Mouse (Mus musculus) midbrain, embryonic 16.5 days (tissue): ENCODE data around the gene Lmo4. TPM values are rescaled to one million over a fixed set of nuclear protein-coding genes. Genes with fewer than 3 reads are reported as not detected.

ENCODE experiments used
- ATAC-seq: fragments of 200-750 bp; cut with Nextera tagmentation; 2 replicates; pipeline ENCODE4 v1.8.0; 2017; ENCODE audit warnings: moderate TSS enrichment
- H3K27ac ChIP-seq: fragments of 300-500 bp; sonication (generic); 2 replicates; pipeline ENCODE4 v1.5.1; 2014; ENCODE audit warnings: mild to moderate bottlenecking, low read length, mixed read lengths
- H3K27me3 ChIP-seq: fragments of 300-500 bp; sonication (generic); 2 replicates; pipeline ENCODE4 v1.6.1; 2014; ENCODE audit warnings: low read depth, low read length, mixed read lengths; ENCODE audit not compliant: control insufficient read depth, insufficient read depth
- H3K36me3 ChIP-seq: fragments of 300-500 bp; sonication (generic); 2 replicates; pipeline ENCODE4 v1.6.1; 2014; ENCODE audit warnings: mild to moderate bottlenecking, low read length, moderate library complexity, mixed read lengths; ENCODE audit not compliant: control insufficient read depth, insufficient read depth
- H3K4me1 ChIP-seq: fragments of 300-500 bp; sonication (generic); 2 replicates; pipeline ENCODE4 v1.6.1; 2014; ENCODE audit warnings: mild to moderate bottlenecking, low read length, mixed read lengths; ENCODE audit not compliant: control insufficient read depth, insufficient read depth
- H3K4me2 ChIP-seq: fragments of 300-500 bp; sonication (generic); 2 replicates; pipeline ENCODE4 v1.6.1; 2014; ENCODE audit warnings: mild to moderate bottlenecking, low read length, mixed read lengths
- H3K4me3 ChIP-seq: fragments of 300-500 bp; sonication (generic); 2 replicates; pipeline ENCODE4 v1.5.1; 2014; ENCODE audit warnings: low read depth, mild to moderate bottlenecking, low read length, moderate library complexity, mixed read lengths
- H3K9ac ChIP-seq: fragments of 300-500 bp; sonication (generic); 2 replicates; pipeline ENCODE4 v1.6.1; 2014; ENCODE audit warnings: low read depth, low read length, mixed read lengths
- H3K9me3 ChIP-seq: fragments of 300-500 bp; sonication (generic); replicated peaks from 2 replicates; pipeline ENCODE4 v1.6.1; 2014; ENCODE audit warnings: mild to moderate bottlenecking, low read length, mixed read lengths; ENCODE audit not compliant: control insufficient read depth, poor library complexity, severe bottlenecking
- WGBS: fragments of 180-500 bp; shearing (Covaris S2); extraction: QIAGEN DNeasy Blood & Tissue Kit; methylation state at CpG from one replicate; pipeline ENCODE4 v1.1.7; 2014; 5-methylcytosine and 5-hydroxymethylcytosine counted together
- polyA plus RNA-seq: library from polyadenylated mRNA; unstranded; fragments of >200 nt; fragmentation: Nextera tagmentation; extraction: Ambion mirVana; gene quantifications from 2 replicates; pipeline ENCODE4 v1.2.1, GENCODE M21; 2015

The Lmo4 gene
- polyA plus RNA-seq, 1 experiment from 2014 or later, result 86.3 TPM

GRCm38 (mm10) chr3:144206942-144207341 is 1.9 kb upstream of the Lmo4 start:
- H3K9me3 ChIP-seq, result no peaks in the 10 kb centered on the region
- H3K27ac ChIP-seq, result no peak overlapping the region
- no peaks in the 10 kb centered on the region for H3K36me3 ChIP-seq
- 97% methylated on average over 1 of the region's 1 CpGs for WGBS
- H3K9ac ChIP-seq, result no peak overlapping the region
- ATAC-seq, result no peak
- no peak overlapping the region for H3K4me3 ChIP-seq
- H3K4me1 ChIP-seq, result peaks cover 6% of the 10 kb centered on the region
- no peak overlapping the region for H3K4me2 ChIP-seq
- H3K27me3 ChIP-seq, result no peaks in the 10 kb centered on the region

DNA sequence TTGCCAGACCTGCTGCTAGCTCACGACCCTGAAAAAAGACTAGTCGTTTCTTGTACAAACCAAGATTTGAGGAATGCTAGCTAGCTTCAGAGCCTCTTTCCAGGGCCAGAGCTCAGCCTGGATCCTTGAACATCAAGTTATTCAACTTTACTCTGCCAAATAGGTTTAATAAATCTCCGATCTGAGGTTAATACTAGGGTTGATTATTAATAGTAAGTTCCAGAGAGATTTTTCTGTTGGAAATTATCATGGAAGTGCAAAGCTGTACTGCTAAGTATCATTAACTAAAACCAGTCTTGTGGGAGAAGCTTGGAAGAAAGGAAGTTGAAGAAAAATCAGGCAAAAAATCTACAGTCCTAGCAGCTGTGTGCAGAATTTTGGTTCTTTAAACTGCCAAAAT is 1.2 kb upstream of the Lmo4 start:
- Histone ChIP-seq H3K27ac (no peak overlapping the region; the same call in 1 of the 2 replicates), H3K4me1 (peaks cover 13% of the 10 kb centered on the region), H3K9ac (peak overlapping the region; percentile 77; the same call in 1 of the 2 replicates), H3K4me2 (peak overlapping the region; percentile 74), H3K27me3 (no peaks in the 10 kb centered on the region), H3K4me3 (peak overlapping the region; percentile 88), H3K36me3 (no peaks in the 10 kb centered on the region), H3K9me3 (no peaks in the 10 kb centered on the region)
- 19% methylated on average over 3 of the region's 3 CpGs for whole genome bisulfite sequencing
- ATAC-seq, result no peak

DNA sequence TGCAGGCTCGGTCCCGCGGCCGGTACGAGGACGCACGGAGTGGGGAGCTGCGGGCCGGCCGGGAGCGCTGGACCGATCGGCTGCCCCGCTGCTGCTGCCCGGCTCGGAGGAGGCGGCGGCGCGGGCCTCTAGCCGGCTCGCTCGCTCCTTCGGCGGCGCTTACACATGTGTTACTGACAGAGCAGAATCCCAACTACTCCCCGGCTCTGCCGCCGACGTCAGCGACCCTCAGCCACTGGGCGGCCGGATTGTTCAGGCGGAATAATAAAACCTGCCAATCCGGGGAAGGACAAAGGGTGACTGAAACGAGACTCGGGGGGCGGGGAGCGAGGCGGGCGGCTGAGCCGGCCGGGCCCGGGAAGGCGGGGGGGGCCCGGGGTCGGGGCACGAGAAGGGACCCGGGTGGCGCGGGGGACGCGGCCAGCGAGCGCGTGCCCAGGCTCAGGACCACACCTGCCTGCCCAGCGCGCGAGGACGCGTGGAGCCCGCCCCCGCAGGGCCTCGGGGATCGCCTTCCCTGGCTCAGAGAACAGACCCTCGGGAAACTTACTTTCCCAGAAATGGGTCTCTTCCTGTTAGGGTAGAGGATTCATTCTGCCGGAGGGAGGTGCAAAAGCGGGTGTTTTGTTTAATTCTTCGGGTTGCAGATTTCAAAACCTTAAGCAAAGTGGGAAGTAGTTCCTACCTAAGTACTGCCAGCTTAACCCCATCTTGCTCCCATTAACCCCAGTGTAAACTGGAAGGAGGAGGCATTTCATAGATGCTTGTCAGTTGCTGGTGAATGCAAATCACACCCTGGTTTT is 532 bp upstream of the Lmo4 start:
- Histone ChIP-seq H3K27me3 (no peaks in the 10 kb centered on the region), H3K9me3 (no peaks in the 10 kb centered on the region), H3K9ac (peak overlapping the region; percentile 77), H3K4me3 (peak overlapping the region; percentile 88), H3K4me1 (peaks cover 17% of the 10 kb centered on the region), H3K4me2 (peak overlapping the region; percentile 90), H3K36me3 (no peaks in the 10 kb centered on the region), H3K27ac (peak overlapping the region; percentile 95)
- peak; percentile 96 for ATAC-seq
- under 1% methylated on average over 49 of the region's 69 CpGs for WGBS

DNA sequence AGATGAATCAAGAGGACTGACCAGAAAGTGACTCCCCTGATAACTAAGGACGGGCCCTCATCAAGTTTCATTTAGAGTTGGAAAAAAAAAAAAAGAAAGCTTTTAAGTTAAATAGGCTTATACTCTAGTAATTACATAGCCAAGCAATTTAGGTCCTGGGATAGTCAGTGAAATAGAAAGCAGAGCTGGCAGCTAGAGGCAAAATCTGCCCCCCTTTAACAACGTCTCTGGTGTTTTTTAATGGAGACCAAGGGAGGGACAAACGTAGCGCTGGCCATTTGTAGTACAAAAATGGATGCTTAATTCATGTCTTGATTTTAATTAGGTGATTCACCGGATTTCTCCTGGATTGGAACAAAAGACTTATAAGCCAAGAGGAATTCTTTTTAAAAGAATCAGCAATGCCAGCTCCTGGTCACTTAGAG is 1.0 kb downstream of the Lmo4 start:
- peak overlapping the region; percentile 88 for H3K4me3 ChIP-seq
- H3K9me3 ChIP-seq, result no peaks in the 10 kb centered on the region
- peak overlapping the region; percentile 77 for H3K9ac ChIP-seq
- ATAC-seq, result no peak
- peaks cover 29% of the 10 kb centered on the region for H3K4me1 ChIP-seq
- H3K4me2 ChIP-seq, result peak overlapping the region; percentile 90
- H3K36me3 ChIP-seq, result no peaks in the 10 kb centered on the region
- peak overlapping the region; percentile 95 for H3K27ac ChIP-seq
- WGBS, result under 1% methylated on average over 5 of the region's 5 CpGs
- no peaks in the 10 kb centered on the region for H3K27me3 ChIP-seq

DNA sequence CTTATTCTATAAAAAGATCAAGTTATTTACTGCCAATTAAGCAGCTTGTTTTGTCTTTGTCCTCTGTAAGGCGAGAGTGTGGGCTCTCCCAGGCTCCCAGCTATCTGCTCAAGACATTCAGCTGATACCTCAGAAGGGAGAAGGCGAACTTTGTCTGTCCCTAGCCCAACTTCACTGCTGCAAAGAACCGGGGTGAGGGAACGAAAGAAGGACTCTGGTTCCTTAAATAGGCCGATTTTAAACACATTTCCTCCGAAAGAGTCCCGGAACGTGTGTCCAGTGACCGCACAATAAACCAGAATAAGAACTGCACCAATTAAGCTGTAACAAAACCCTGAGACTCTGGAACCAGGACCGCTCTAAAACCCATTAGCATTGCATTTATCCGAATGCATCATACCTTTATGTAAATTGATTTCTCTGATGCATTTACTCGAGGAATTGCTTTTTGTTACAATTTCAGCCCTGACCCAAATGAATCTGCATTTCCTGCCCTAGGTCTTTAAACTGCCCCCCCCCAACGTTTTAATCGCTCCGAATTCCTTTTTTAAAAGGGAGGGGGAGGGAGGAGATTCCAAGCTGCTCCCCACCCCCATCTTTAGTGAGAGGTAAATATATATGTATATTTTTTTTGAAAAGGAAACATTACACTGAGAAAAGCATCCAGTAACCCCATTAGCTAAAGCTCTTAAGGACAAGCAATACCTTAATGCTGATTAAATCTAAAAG is 1.6 kb downstream of the Lmo4 start:
- no peak for ATAC-seq
- WGBS, result under 1% methylated on average over 15 of the region's 15 CpGs

GRCm38 (mm10) chr3:144202574-144203258 is 2.3 kb downstream of the Lmo4 start:
- peak overlapping the region; percentile 90 for H3K4me2 ChIP-seq
- peak overlapping the region; percentile 77 for H3K9ac ChIP-seq
- H3K4me1 ChIP-seq, result peaks cover 39% of the 10 kb centered on the region
- H3K27me3 ChIP-seq, result no peaks in the 10 kb centered on the region
- H3K9me3 ChIP-seq, result no peaks in the 10 kb centered on the region
- peak overlapping the region; percentile 75 for H3K27ac ChIP-seq
- H3K4me3 ChIP-seq, result peak overlapping the region; percentile 88
- under 1% methylated on average over 14 of the region's 14 CpGs for WGBS
- no peak for ATAC-seq
- no peaks in the 10 kb centered on the region for H3K36me3 ChIP-seq

More for the DNA sequence above, 1.6 kb downstream of the Lmo4 start:
- H3K9me3 ChIP-seq, result no peaks in the 10 kb centered on the region
- H3K9ac ChIP-seq, result peak overlapping the region; percentile 77
- H3K27ac ChIP-seq, result peak overlapping the region; percentile 95
- H3K4me1 ChIP-seq, result peaks cover 34% of the 10 kb centered on the region
- H3K4me2 ChIP-seq, result peak overlapping the region; percentile 90
- H3K4me3 ChIP-seq, result peak overlapping the region; percentile 88
- H3K27me3 ChIP-seq, result no peaks in the 10 kb centered on the region
- no peaks in the 10 kb centered on the region for H3K36me3 ChIP-seq

DNA sequence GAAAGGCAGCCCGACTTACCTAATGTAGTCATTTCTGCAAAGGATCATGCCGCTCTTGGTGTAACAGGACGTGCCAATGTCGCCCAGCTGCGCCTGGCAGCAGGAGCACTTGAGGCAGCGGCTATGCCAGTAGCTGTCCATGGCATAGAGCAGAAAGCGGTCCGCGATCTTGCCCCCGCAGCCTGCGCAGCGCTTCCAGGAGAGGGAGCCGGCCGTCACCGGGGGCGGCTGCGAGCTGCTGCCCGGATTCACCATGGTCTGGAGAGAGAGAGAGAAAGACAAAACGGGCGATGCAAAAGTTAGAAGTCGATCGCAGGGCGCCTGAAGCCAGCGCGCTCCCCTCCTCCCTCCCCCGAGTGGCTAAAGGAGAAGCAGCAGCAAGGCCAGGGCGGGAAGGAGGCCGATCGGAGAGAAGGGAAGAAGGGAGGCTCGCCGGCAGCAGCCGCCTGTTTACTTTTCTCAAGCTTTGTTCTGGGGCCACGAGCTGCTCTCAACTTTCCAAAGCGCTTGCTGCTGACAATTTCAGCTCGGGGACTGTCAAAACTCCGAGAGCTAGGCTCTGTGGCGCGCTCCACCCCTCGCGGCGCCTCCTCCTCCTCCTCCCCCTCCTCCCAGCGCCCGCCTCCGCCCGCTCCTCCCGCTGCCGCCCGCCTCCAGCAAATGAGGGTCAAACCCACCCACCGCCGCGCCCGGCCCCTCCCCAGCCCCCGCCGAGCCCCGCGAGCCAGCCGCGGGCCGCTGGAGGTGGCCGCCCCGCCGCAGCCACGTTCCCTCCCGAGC is 3.0 kb downstream of the Lmo4 start:
- peak overlapping the region; percentile 90 for H3K4me2 ChIP-seq
- peak overlapping the region; percentile 88 for H3K4me3 ChIP-seq
- H3K27ac ChIP-seq, result peak overlapping the region; percentile 75
- H3K9ac ChIP-seq, result peak overlapping the region; percentile 77
- WGBS, result 1% methylated on average over 47 of the region's 64 CpGs
- no peaks in the 10 kb centered on the region for H3K9me3 ChIP-seq
- peaks cover 45% of the 10 kb centered on the region for H3K4me1 ChIP-seq
- H3K36me3 ChIP-seq, result no peaks in the 10 kb centered on the region
- H3K27me3 ChIP-seq, result no peaks in the 10 kb centered on the region
- ATAC-seq, result no peak

DNA sequence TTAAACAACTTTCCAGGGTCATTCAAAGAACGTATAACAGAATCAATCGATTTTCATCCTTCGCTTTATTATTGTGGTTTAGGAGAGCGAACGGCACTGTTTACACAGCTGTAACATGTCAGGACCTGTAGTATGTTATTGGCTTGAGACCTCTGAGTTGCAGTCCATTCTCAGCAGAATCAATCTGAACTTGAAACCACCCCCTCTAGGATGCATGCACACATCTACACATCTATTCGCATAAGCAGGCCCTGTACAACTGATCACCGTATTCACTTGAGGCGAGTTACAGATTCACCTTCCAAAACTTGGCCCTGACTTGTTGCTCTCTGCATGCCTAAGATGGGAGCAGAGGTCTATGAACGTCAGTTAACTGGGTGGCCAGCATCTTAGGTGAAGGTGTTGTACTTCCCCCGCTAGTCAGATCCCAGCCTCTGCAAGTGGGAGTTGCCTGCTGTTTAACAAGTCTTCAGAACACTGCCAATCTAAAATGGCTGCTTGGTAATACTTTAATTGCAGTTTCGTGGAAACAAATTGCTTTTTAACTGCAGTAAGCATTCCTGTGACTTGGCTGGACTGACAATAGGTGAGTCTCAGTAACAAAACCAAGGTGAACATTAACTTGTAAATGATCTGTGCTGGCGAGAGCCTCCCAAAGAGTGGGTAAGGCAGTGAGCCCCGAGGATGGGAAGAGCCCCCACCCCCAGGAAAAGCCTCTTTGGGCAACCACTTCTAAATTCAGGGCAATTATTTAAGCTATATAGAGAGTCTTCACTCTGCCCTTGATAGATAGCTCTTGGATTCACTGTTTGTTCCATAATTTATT is 19.5 kb downstream of the Lmo4 start:
- no peak overlapping the region for H3K4me3 ChIP-seq
- H3K9me3 ChIP-seq, result no peaks in the 10 kb centered on the region
- H3K9ac ChIP-seq, result no peak overlapping the region
- H3K27ac ChIP-seq, result no peak overlapping the region
- no peak overlapping the region for H3K4me2 ChIP-seq
- ATAC-seq, result no peak
- no peaks in the 10 kb centered on the region for H3K4me1 ChIP-seq
- peaks cover 7% of the 10 kb centered on the region for H3K36me3 ChIP-seq
- WGBS, result 82% methylated on average over 13 of the region's 13 CpGs
- no peaks in the 10 kb centered on the region for H3K27me3 ChIP-seq
